Mouse (Mus musculus): Measurements from ENCODE around the gene Specc1l. TPM values are rescaled to one million over a fixed set of nuclear protein-coding genes. Genes with fewer than 3 reads are reported as not detected.

The Specc1l gene
- polyA plus RNA-seq (2014; fragmentation: Illumina TruSeq; extraction: RNeasy Lipid Tissue Mini Kit (QIAGEN cat#74804); ENCODE audit: insufficient read depth, low read depth, low replicate concordance): 36.4 TPM

DNA sequence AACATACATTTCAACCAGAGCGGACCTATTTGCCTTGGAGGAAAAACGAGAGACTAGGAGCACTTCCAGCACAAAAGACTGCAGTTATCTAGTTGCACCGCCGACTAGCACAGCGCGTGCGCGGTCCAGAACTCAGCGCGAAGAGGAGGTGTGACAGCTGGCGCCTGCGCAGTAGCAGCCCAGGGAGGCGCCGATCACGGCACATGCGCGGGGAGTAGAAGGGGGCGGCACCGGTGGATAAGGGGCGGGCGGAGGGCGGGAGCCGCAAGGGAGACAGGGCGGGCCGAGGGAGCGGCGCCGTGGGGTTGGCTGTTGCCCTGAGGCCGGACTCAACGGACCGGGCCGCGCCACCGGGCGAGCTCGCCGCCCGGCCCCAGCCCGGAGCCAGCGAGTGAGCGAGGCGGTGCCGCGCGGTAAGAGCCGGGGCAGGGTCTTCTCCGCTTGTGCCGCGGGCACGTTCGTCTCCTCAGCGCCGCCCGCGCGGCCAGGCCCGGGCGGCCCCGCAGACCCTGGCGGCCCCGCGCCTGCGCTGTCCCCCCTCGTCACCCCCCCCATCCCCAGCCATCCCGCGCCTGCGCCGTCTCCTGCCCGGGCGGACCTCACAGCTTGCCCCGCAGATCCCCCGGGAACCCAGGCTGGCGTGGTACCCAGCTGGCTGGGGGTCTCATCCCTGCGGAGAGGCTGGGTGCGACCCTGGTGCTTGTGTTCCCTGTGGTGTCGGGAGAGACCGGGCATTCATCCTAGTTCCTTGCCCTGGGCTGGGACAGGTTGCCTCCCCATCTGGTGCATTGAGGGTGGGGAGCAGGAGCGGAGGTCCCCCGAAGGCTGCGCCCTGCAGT lies at the start of gene Specc1l:
Specc1l (plus strand) TSS at position 267 of the 839 bp plus-strand sequence.

GRCm38 (mm10) chr10:75316872-75316907 lies 104.8 kb downstream of the Specc1l start, which contains the start of gene Adora2a:
Adora2a (plus strand) TSS chr10:75316877.

Other genes with a start within 250 kb of the Specc1l start
- 1.0 TPM for gene Gnaz, start 244.9 kb upstream of the Specc1l start, polyA plus RNA-seq (2014; fragmentation: Illumina TruSeq; extraction: RNeasy Lipid Tissue Mini Kit (QIAGEN cat#74804); ENCODE audit: insufficient read depth, low read depth, low replicate concordance)
- gene Rsph14, start 179.5 kb upstream of the Specc1l start, polyA plus RNA-seq (2014; fragmentation: Illumina TruSeq; extraction: RNeasy Lipid Tissue Mini Kit (QIAGEN cat#74804); ENCODE audit: insufficient read depth, low read depth, low replicate concordance): 6.6 TPM
- 3.4 TPM for gene Rab36, start 175.0 kb upstream of the Specc1l start, polyA plus RNA-seq (2014; fragmentation: Illumina TruSeq; extraction: RNeasy Lipid Tissue Mini Kit (QIAGEN cat#74804); ENCODE audit: insufficient read depth, low read depth, low replicate concordance)
- 21.7 TPM for gene Bcr, start 151.5 kb upstream of the Specc1l start, polyA plus RNA-seq (2014; fragmentation: Illumina TruSeq; extraction: RNeasy Lipid Tissue Mini Kit (QIAGEN cat#74804); ENCODE audit: insufficient read depth, low read depth, low replicate concordance)
- gene Adora2a, start 104.8 kb downstream of the Specc1l start, polyA plus RNA-seq (2014; fragmentation: Illumina TruSeq; extraction: RNeasy Lipid Tissue Mini Kit (QIAGEN cat#74804); ENCODE audit: insufficient read depth, low read depth, low replicate concordance): 3.3 TPM
- gene Upb1, start 189.0 kb downstream of the Specc1l start, polyA plus RNA-seq (2014; fragmentation: Illumina TruSeq; extraction: RNeasy Lipid Tissue Mini Kit (QIAGEN cat#74804); ENCODE audit: insufficient read depth, low read depth, low replicate concordance): 0.68 TPM